Mouse (Mus musculus) liver, embryonic 16.5 days (tissue): Measurements from ENCODE around the gene Slc38a9. TPM values are rescaled to one million over a fixed set of nuclear protein-coding genes. Genes with fewer than 3 reads are reported as not detected.
A peak's percentile ranks its signal among the peaks of the same experiment; 100 is the strongest.

Experiments used
- ATAC-seq: fragments of 200-750 bp; cut with Nextera tagmentation; 2 replicates; pipeline ENCODE4 v1.8.0; 2017; ENCODE audit warnings: low read depth, mild to moderate bottlenecking, moderate number of reproducible peaks, moderate library complexity
- H3K27ac ChIP-seq: fragments of 300-500 bp; sonication (generic); 2 replicates; pipeline ENCODE4 v1.5.1; 2014; ENCODE audit warnings: mild to moderate bottlenecking, low read length
- H3K27me3 ChIP-seq: fragments of 300-500 bp; sonication (generic); 2 replicates; pipeline ENCODE4 v1.6.1; 2014; ENCODE audit warnings: low read depth, low read length, mixed read lengths; ENCODE audit not compliant: control insufficient read depth, insufficient read depth
- H3K36me3 ChIP-seq: fragments of 300-500 bp; sonication (generic); 2 replicates; pipeline ENCODE4 v1.6.1; 2014; ENCODE audit warnings: mild to moderate bottlenecking; ENCODE audit not compliant: control insufficient read depth, insufficient read depth
- H3K4me1 ChIP-seq: fragments of 300-500 bp; sonication (generic); 2 replicates; pipeline ENCODE4 v1.6.1; 2014; ENCODE audit warnings: low read depth, low read length, mixed read lengths; ENCODE audit not compliant: control insufficient read depth
- H3K4me2 ChIP-seq: fragments of 300-500 bp; sonication (generic); 2 replicates; pipeline ENCODE4 v1.6.1; 2014; ENCODE audit warnings: low read depth, low read length, mixed read lengths
- H3K4me3 ChIP-seq: fragments of 300-500 bp; sonication (generic); 2 replicates; pipeline ENCODE4 v1.5.1; 2014; ENCODE audit warnings: low read depth, mild to moderate bottlenecking, low read length
- H3K9ac ChIP-seq: fragments of 300-500 bp; sonication (generic); 2 replicates; pipeline ENCODE4 v1.6.1; 2014; ENCODE audit warnings: low read depth, low read length
- H3K9me3 ChIP-seq: fragments of 300-500 bp; sonication (generic); replicated peaks from 2 replicates; pipeline ENCODE4 v1.6.1; 2016; ENCODE audit warnings: low read length; ENCODE audit not compliant: control insufficient read depth
- WGBS: fragments of 180-500 bp; shearing (Covaris S2); extraction: QIAGEN DNeasy Blood & Tissue Kit; methylation state at CpG from one replicate; pipeline ENCODE4 v1.1.7; 2014; ENCODE audit not compliant: insufficient replicate concordance; 5-methylcytosine and 5-hydroxymethylcytosine counted together
- polyA plus RNA-seq: library from polyadenylated mRNA; unstranded; fragments of >200 nt; fragmentation: Nextera tagmentation; extraction: Ambion mirVana; gene quantifications from 2 replicates; pipeline ENCODE4 v1.2.1, GENCODE M21; 2015

Slc38a9 gene
- polyA plus RNA-seq, 1 experiment from 2014 or later = 14.6 TPM

DNA sequence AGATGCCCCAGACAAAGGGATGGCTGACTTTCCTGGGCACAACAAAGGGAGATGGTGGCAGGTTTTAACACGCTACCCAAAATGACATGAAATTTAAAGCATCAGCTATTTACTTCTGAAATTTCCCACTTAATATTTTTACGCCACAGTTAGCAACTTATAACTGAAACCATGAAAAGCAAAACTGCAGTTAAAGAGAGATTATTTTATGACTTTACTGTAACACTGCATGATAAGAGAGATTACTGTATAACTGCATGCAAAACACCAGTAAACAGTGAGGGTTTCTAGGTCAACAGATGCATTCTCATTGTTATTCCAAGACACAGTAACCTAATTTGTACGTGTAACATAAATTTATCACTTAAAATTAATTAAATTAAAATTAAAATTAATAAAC, 15.6 kb upstream of the Slc38a9 start:
- H3K4me1 ChIP-seq = peaks cover 11% of the 10 kb centered on the region
- H3K9me3 ChIP-seq = no peaks in the 10 kb centered on the region
- no peak overlapping the region for H3K9ac ChIP-seq
- no peaks in the 10 kb centered on the region for H3K27me3 ChIP-seq
- H3K36me3 ChIP-seq = no peaks in the 10 kb centered on the region
- 61% methylated on average over 3 of the region's 3 CpGs for WGBS
- no peak overlapping the region for H3K4me3 ChIP-seq
- ATAC-seq = no peak
- H3K4me2 ChIP-seq = no peak overlapping the region
- H3K27ac ChIP-seq = 0 out of 2 replicates have a peak overlapping the region, but pooled peaks have one; percentile 23

DNA sequence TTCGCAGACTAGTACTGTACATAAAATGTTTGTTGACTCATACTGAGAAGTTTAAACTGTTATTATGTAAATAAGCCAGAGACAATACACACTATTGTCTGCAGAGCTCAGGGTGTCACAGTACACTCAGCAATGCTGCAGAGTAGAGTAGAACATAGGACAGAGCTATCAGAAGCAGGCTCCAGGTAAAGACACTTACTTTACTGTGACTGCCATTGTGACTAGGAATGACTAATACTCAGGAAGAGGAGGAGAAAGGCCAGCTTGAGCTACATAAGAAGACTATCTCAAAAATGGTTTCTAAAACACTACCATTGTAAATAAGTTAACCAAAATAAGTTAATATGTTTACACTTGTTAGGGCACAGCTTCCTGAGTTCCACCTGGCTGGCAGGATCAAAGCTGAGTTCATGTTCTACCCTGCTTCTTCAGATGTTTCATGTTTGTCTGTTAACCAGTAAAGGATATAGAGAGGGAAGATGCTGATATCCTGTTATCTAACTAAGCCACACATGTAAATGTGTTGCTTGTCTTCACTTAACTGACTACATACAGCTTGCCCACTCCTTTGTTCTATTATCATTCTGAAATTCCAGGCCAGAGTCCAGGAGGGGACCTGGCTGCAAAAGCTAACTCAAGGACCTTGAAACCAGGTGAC, 14.9 kb upstream of the Slc38a9 start:
- ATAC-seq = peak; percentile 95
- Histone ChIP-seq H3K9me3 (no peaks in the 10 kb centered on the region), H3K27ac (peak overlapping the region; percentile 6; the same call in 1 of the 2 replicates), H3K4me2 (no peak overlapping the region), H3K27me3 (no peaks in the 10 kb centered on the region), H3K4me1 (peaks cover 11% of the 10 kb centered on the region), H3K9ac (no peak overlapping the region), H3K36me3 (no peaks in the 10 kb centered on the region), H3K4me3 (no peak overlapping the region)
- 76% methylated on average over 1 of the region's 1 CpGs for WGBS

DNA sequence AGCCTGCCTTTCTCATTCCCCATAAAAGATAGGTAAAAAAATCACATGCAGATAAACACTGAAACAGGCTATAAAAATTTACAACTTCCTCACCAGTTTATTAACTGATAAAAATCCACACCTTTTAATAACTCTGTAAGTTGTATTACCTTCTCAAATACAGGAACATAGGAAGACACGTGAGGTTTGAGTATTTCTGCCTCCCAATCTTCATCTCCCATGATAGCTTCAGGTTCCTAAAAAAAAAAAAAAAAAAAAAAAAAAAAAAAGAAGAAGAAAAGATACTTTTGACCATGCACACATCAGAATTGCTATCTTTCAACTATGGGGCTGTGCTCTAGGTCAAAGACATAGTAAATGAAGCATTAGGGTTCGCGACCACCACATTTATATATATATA, 9.4 kb upstream of the Slc38a9 start:
- Histone ChIP-seq H3K36me3 (no peaks in the 10 kb centered on the region), H3K9ac (no peak overlapping the region), H3K4me3 (no peak overlapping the region), H3K4me2 (no peak overlapping the region), H3K27me3 (no peaks in the 10 kb centered on the region), H3K27ac (no peak overlapping the region), H3K9me3 (peaks cover 8% of the 10 kb centered on the region), H3K4me1 (peaks cover 6% of the 10 kb centered on the region; the same call in 1 of the 2 replicates)
- whole genome bisulfite sequencing = 71% methylated on average over 3 of the region's 3 CpGs
- ATAC-seq = no peak

DNA sequence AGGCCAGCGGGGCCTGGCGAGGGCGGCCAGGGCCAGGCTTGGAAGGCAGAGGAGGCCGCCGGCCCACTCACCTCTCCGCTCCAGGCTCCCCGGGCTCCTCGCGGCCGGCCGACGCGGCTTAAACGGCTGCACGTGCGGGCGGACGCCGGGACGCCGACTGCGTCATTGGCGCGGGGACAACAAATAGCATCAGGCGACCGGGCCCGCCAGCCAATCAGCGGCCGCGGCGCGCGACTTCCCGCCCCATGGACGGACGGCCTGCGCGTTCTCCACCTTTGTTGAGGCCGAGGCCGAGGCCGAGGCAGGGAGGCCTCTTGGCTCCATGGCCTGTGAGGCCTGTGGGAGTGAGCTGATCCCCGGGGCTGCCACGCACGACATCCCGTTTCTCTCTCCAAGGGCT, 8.3 kb upstream of the Slc38a9 start, which contains the start of gene Ddx4:
Gene Ddx4 (minus strand): TSS at position 271 of the 400 bp plus-strand sequence.
- no peaks in the 10 kb centered on the region for H3K4me1 ChIP-seq
- WGBS = 81% methylated on average over 45 of the region's 45 CpGs
- H3K4me3 ChIP-seq = no peak within 1 kb of the TSS
- no peak within 1 kb of the TSS for H3K4me2 ChIP-seq
- ATAC-seq = no peak
- peaks cover 8% of the 10 kb centered on the region for H3K9me3 ChIP-seq
- H3K9ac ChIP-seq = no peak within 1 kb of the TSS
- no peaks in the 10 kb centered on the region for H3K27me3 ChIP-seq
- H3K27ac ChIP-seq = no peak within 1 kb of the TSS
- no peaks in the 10 kb centered on the region for H3K36me3 ChIP-seq

DNA sequence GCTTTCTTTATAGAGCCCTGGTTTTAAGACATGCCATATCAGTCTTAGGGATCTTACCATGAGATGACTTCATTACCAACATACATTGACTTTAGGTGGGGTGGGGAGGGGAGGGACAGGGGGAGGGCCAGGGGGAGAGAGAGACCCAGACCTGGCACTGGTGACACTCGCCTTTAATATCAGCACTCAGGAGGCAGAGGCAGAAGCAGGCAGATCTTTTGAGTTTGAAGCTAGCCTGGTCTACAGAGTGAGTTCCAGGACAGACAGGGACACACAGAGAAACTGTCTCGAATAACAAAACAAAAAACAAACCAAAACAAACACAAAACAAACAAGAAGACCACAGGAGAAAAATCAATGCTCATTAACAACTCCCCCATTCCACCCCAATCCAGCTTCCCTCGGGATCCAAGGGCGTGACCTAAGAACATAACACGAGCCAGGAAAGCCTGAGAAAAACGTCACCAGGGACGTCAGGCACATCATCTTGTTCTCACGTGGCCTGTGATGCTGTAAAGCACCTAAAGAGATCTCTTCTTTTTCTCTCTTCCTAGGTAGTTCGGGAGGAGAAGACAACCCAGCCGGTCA, 471 bp upstream of the Slc38a9 start:
- Histone ChIP-seq H3K27ac (no peak overlapping the region), H3K36me3 (no peaks in the 10 kb centered on the region), H3K4me3 (peak overlapping the region; percentile 90), H3K9ac (peak overlapping the region; percentile 69), H3K4me2 (peak overlapping the region; percentile 90), H3K9me3 (no peaks in the 10 kb centered on the region), H3K4me1 (peaks cover 5% of the 10 kb centered on the region), H3K27me3 (no peaks in the 10 kb centered on the region)
- ATAC-seq = no peak
- 1% methylated on average over 10 of the region's 10 CpGs for WGBS

DNA sequence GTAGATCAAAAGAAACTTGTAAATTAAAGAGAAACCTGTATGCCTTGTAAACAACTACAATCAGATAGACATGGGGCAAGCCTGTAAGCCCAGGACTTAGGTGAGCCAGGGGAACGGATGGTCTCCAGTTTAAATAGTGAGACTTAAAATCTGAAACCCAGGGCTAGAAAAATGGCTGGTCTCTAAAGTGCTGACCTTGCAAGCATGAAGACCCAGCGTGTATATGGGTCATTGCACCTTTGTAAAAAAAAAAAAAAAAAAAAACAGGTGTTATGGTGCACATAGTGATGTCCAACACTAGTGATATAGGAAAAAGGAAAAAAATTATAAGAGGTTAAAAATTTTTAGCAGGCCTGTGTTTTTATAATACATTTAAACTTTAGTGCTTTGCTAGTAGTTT, 1.1 kb downstream of the Slc38a9 start:
- Histone ChIP-seq H3K9ac (peak overlapping the region; percentile 93; the same call in 1 of the 2 replicates), H3K27ac (no peak overlapping the region), H3K27me3 (no peaks in the 10 kb centered on the region), H3K4me3 (peak overlapping the region; percentile 90), H3K9me3 (no peaks in the 10 kb centered on the region), H3K36me3 (no peaks in the 10 kb centered on the region), H3K4me2 (peak overlapping the region; percentile 90), H3K4me1 (peaks cover 5% of the 10 kb centered on the region)
- 62% methylated on average over 2 of the region's 2 CpGs for WGBS
- ATAC-seq = no peak

DNA sequence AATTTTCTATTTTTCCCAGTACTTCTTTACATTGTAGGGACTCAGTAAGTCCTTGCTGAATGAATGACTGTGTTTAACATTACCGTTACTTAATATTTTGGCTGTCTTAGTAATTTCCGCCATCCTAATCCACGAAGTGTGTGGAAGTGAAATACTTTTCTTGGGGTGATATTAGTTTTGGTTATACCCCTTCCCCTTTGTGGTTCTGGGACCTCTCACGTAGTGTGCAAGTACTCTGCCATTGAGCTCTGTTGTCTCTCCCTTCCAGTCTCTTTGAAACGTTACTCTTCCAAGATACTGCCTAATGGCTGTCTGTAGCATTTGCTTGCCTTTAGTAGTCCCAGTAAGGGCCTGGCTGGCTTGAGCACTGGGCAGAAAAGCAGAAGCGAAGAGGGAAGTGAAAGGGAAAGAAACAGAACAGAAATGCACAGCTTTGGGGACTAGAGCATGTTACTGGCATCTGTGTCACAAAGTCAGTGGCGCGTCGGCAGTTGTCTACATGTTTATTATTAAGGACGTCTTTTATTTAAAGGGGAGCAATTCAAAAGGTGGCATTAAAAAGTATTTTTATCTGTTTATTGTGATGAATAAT, 6.0 kb downstream of the Slc38a9 start:
- Histone ChIP-seq H3K27me3 (no peaks in the 10 kb centered on the region), H3K27ac (0 out of 2 replicates have a peak overlapping the region, but pooled peaks have one; percentile 12), H3K36me3 (0 out of 2 replicates have a peak, but pooled peaks cover 3% of the 10 kb centered on the region), H3K9ac (no peak overlapping the region), H3K4me3 (no peak overlapping the region), H3K4me2 (no peak overlapping the region), H3K9me3 (no peaks in the 10 kb centered on the region), H3K4me1 (no peaks in the 10 kb centered on the region; the same call in 1 of the 2 replicates)
- 67% methylated on average over 10 of the region's 10 CpGs for WGBS
- no peak for ATAC-seq

DNA sequence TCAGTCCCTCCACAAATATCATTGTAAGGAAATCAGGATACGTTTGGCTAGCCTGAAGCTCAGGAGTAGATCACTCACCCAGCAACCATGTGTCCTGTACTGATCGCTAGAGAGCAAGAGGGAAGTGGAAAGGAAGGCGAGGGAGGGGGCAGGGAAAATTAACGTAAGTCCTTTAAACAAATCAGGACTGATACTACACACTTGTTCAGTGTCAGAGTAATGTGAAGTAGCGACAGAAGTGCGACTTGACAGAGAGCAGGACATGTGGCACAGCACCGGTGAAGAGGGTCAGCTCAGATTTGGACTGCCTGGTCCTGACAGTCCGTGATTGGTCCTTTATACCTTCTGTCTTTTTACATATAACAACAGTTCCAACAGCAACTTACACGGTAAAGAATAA, 6.7 kb downstream of the Slc38a9 start:
- Histone ChIP-seq H3K4me1 (peaks cover 2% of the 10 kb centered on the region), H3K36me3 (0 out of 2 replicates have a peak, but pooled peaks cover 3% of the 10 kb centered on the region), H3K4me3 (no peak overlapping the region), H3K4me2 (no peak overlapping the region), H3K27me3 (no peaks in the 10 kb centered on the region), H3K9ac (no peak overlapping the region), H3K9me3 (no peaks in the 10 kb centered on the region), H3K27ac (no peak overlapping the region)
- WGBS = 71% methylated on average over 9 of the region's 9 CpGs
- no peak for ATAC-seq

DNA sequence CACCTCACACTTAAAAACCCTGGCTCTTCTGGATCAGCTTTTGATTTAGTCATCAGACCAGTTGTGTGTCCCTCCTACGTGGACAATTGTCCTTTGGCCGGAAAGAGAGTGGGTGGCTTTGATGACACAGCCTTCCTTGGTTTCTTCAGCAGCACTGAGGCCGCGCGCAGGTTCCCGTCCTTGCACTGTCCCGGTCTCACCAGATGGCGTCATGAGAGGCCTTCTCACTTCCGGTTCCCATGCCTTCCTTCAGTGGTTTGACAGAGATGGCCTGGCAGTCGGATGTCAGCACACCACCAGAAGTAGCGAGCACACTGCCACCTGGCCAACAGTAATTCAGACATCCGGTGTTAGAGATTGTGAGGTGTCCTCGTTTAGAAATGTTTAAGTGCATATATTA, 11.2 kb downstream of the Slc38a9 start:
- Histone ChIP-seq H3K36me3 (0 out of 2 replicates have a peak, but pooled peaks cover 3% of the 10 kb centered on the region), H3K9me3 (no peaks in the 10 kb centered on the region), H3K27ac (no peak overlapping the region), H3K9ac (no peak overlapping the region), H3K4me2 (no peak overlapping the region), H3K27me3 (no peaks in the 10 kb centered on the region), H3K4me1 (peaks cover 11% of the 10 kb centered on the region), H3K4me3 (no peak overlapping the region)
- no peak for ATAC-seq
- WGBS = 50% methylated on average over 13 of the region's 13 CpGs
